Mouse (Mus musculus) skeletal muscle tissue, postnatal 0 days (tissue): Measurements from ENCODE around the gene Asb10. TPM values are rescaled to one million over a fixed set of nuclear protein-coding genes. Genes with fewer than 3 reads are reported as not detected.

Experiments
- polyA plus RNA-seq: library from polyadenylated mRNA; unstranded; fragments of >200 nt; fragmentation: Nextera tagmentation; extraction: Ambion mirVana; gene quantifications from 2 replicates; pipeline ENCODE4 v1.2.1, GENCODE M21; 2015

The Asb10 gene
- polyA plus RNA-seq: 14.7 and 14.9 TPM in 2 replicates

GRCm38 (mm10) chr5:24540387-24541143 lies at the start of gene Asb10:
Gene Asb10, minus strand, starts transcription at chr5:24540978.

GRCm38 (mm10) chr5:24586547-24587199 lies 45.9 kb upstream of the Asb10 start, which contains the start of gene Chpf2:
Gene Chpf2, plus strand, starts transcription at chr5:24586741.

GRCm38 (mm10) chr5:24577183-24577929 lies 36.6 kb upstream of the Asb10 start, which contains the start of gene Abcf2:
Gene Abcf2, minus strand, starts transcription at chr5:24577467.

DNA sequence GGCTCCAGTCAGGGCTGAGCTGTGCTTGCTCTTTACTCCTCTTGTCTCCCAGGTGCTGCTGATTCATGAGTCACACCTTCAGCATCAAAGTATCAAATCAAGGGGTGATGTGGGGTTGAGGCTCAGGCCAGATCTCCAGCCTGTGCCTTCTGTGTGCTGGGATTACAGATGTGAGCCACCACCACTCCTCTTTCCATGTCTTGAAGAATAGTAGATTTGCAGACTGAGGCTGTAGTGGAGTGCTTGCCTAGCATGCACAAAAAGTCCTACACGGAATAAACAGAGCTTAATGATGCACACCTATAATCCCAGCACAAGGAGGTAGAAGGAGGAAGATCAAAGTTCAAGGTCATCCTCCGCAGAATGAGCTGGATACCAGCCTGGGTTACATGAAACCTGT lies 15.9 kb upstream of the Asb10 start, which contains the start of gene 4931409K22Rik:
4931409K22Rik (minus strand) TSS at position 101 of the 400 bp plus-strand sequence.

GRCm38 (mm10) chr5:24526889-24527230 lies 13.9 kb downstream of the Asb10 start, which contains the start of gene Gbx1:
Gene Gbx1, minus strand, starts transcription at chr5:24527202.

Other genes starting within 250 kb of the Asb10 start
- 8.1 and 9.1 TPM in 2 replicates for gene Kcnh2, start 189.4 kb downstream of the Asb10 start, polyA plus RNA-seq
- 5.7 and 7.6 TPM in 2 replicates for gene Nos3, start 176.2 kb downstream of the Asb10 start, polyA plus RNA-seq
- 0.95 and 1.6 TPM in 2 replicates for gene Atg9b, start 148.8 kb downstream of the Asb10 start, polyA plus RNA-seq
- 38.2 and 38.4 TPM in 2 replicates for gene Abcb8, start 147.3 kb downstream of the Asb10 start, polyA plus RNA-seq
- gene Asic3, start 127.6 kb downstream of the Asb10 start, polyA plus RNA-seq: 0.17 and 0.22 TPM in 2 replicates
- 25.7 and 28.3 TPM in 2 replicates for gene Cdk5, start 117.4 kb downstream of the Asb10 start, polyA plus RNA-seq
- gene Slc4a2, start 117.1 kb downstream of the Asb10 start, polyA plus RNA-seq: 13.1 and 15.1 TPM in 2 replicates
- 149 and 150 TPM in 2 replicates for gene Fastk, start 95.7 kb downstream of the Asb10 start, polyA plus RNA-seq
- 12.3 and 12.7 TPM in 2 replicates for gene Tmub1, start 93.1 kb downstream of the Asb10 start, polyA plus RNA-seq
- gene Agap3, start 88.8 kb downstream of the Asb10 start, polyA plus RNA-seq: 25.8 and 29.3 TPM in 2 replicates
- not detected in 2 replicates for gene Gbx1, start 13.8 kb downstream of the Asb10 start, polyA plus RNA-seq
- gene 4931409K22Rik, start 15.8 kb upstream of the Asb10 start, polyA plus RNA-seq: 0.04 TPM in 1 of 2 replicates, not detected in the other
- 53.7 and 54.0 TPM in 2 replicates for gene Abcf2, start 36.5 kb upstream of the Asb10 start, polyA plus RNA-seq
- 18.3 and 20.0 TPM in 2 replicates for gene Chpf2, start 45.8 kb upstream of the Asb10 start, polyA plus RNA-seq
- 56.4 and 71.2 TPM in 2 replicates for gene Smarcd3, start 83.4 kb upstream of the Asb10 start, polyA plus RNA-seq
- 22.5 and 22.8 TPM in 2 replicates for gene Nub1, start 144.6 kb upstream of the Asb10 start, polyA plus RNA-seq
- gene Wdr86, start 189.7 kb upstream of the Asb10 start, polyA plus RNA-seq: 2.6 and 3.0 TPM in 2 replicates
- gene Crygn, start 217.0 kb upstream of the Asb10 start, polyA plus RNA-seq: 1.6 and 1.8 TPM in 2 replicates